Mouse (Mus musculus) spleen, adult 2 months (tissue): ENCODE data around the gene Hoxa7.

Source experiments
- CTCF ChIP-seq: fragments of 200-500 bp; IDR thresholded peaks from 2 replicates; pipeline ENCODE4 v1.5.1; 2011; ENCODE audit warnings: mild to moderate bottlenecking, inconsistent platforms; ENCODE audit not compliant: insufficient read depth, insufficient read length, insufficient replicate concordance; ENCODE audit errors: extremely low read depth
- POLR2A ChIP-seq: fragments of 200-500 bp; IDR thresholded peaks from 2 replicates; pipeline ENCODE4 v1.6.1; 2011; ENCODE audit warnings: low read depth, low read length, inconsistent platforms

- no peak for TF ChIP-seq POLR2A
- TF ChIP-seq CTCF, result no peak
Observed at GRCm38 (mm10) chr6:52245757-52246142, 24.1 kb upstream of the Hoxa7 start, which contains the start of gene Hoxa11.
